Mouse (Mus musculus) liver, embryonic 14 days (tissue): ENCODE data around the gene Olfr477. TPM values are rescaled to one million over a fixed set of nuclear protein-coding genes. Genes with fewer than 3 reads are reported as not detected.

ENCODE experiments used
- polyA plus RNA-seq: library from polyadenylated mRNA; depleted of rRNA; stranded (reverse); fragments of >200 nt; gene quantifications from 2 replicates; pipeline ENCODE4 v1.2.3, GENCODE M21; 2012; rRNA removed

Gene Olfr477
- polyA plus RNA-seq: not detected in 2 replicates

GRCm38 (mm10) chr7:107986393-107986792 lies at the start of gene Olfr477:
Gene Olfr477, plus strand, starts transcription at chr7:107986693.

GRCm38 (mm10) chr7:107954343-107954742 lies 32.1 kb upstream of the Olfr477 start, which contains the start of gene Olfr474:
Gene Olfr474, plus strand, starts transcription at chr7:107954643.

GRCm38 (mm10) chr7:107964503-107964902 lies 22.0 kb upstream of the Olfr477 start, which contains the start of gene Olfr476:
Gene Olfr476, plus strand, starts transcription at chr7:107964803.

GRCm38 (mm10) chr7:108033889-108034288 lies 47.4 kb downstream of the Olfr477 start, which contains the start of gene Olfr478:
Gene Olfr478, minus strand, starts transcription at chr7:108033989.

Other genes starting within 250 kb of the Olfr477 start
- 0.01 and 0.03 TPM in 2 replicates for gene Cyb5r2, start 228.7 kb upstream of the Olfr477 start, polyA plus RNA-seq
- not detected in 2 replicates for gene Ovch2, start 185.5 kb upstream of the Olfr477 start, polyA plus RNA-seq
- gene Olfr467, start 174.4 kb upstream of the Olfr477 start, polyA plus RNA-seq: not detected in 2 replicates
- gene Olfr469, start 161.2 kb upstream of the Olfr477 start, polyA plus RNA-seq: not detected in 2 replicates
- gene Olfr470, start 139.2 kb upstream of the Olfr477 start, polyA plus RNA-seq: not detected in 2 replicates
- not detected in 2 replicates for gene Olfr472, start 88.8 kb upstream of the Olfr477 start, polyA plus RNA-seq
- not detected in 2 replicates for gene Olfr473, start 56.2 kb upstream of the Olfr477 start, polyA plus RNA-seq
- gene Olfr474, start 32.0 kb upstream of the Olfr477 start, polyA plus RNA-seq: not detected in 2 replicates
- gene Olfr476, start 21.9 kb upstream of the Olfr477 start, polyA plus RNA-seq: not detected in 2 replicates
- not detected in 2 replicates for gene Olfr478, start 47.3 kb downstream of the Olfr477 start, polyA plus RNA-seq
- not detected in 2 replicates for gene Olfr479, start 64.0 kb downstream of the Olfr477 start, polyA plus RNA-seq
- not detected in 2 replicates for gene Olfr480, start 80.7 kb downstream of the Olfr477 start, polyA plus RNA-seq
- gene Olfr481, start 93.2 kb downstream of the Olfr477 start, polyA plus RNA-seq: not detected in 2 replicates
- gene Olfr482, start 110.9 kb downstream of the Olfr477 start, polyA plus RNA-seq: not detected in 2 replicates
- not detected in 2 replicates for gene Olfr483, start 114.2 kb downstream of the Olfr477 start, polyA plus RNA-seq
- gene Olfr484, start 140.8 kb downstream of the Olfr477 start, polyA plus RNA-seq: not detected in 2 replicates
- gene Olfr485, start 173.2 kb downstream of the Olfr477 start, polyA plus RNA-seq: not detected in 2 replicates
- gene Olfr486, start 186.0 kb downstream of the Olfr477 start, polyA plus RNA-seq: not detected in 2 replicates
- gene Olfr487, start 227.9 kb downstream of the Olfr477 start, polyA plus RNA-seq: not detected in 2 replicates